Mouse (Mus musculus): ENCODE results near the gene 4931406P16Rik. TPM values are rescaled to one million over a fixed set of nuclear protein-coding genes. Genes with fewer than 3 reads are reported as not detected.

4931406P16Rik gene
- polyA plus RNA-seq, 1 experiment = 32.8 TPM

- no peak for DNase-seq
- Histone ChIP-seq H3K27ac (ENCODE audit: insufficient read depth, low read length) (peak overlapping the region; percentile 54), H3K27me3 (ENCODE audit: control insufficient read depth, insufficient read depth, low read length) (no peaks in the 10 kb centered on the region), H3K4me3 (replicated peaks; ENCODE audit: insufficient read depth, low read depth, low read length) (peak overlapping the region; percentile 97), H3K4me1 (ENCODE audit: control insufficient read depth, insufficient read depth, low read length) (peaks cover 27% of the 10 kb centered on the region)
- 7% methylated on average over 5 of the region's 5 CpGs for WGBS
- TF ChIP-seq CTCF (IDR thresholded peaks at IDR 0.05; ENCODE audit: borderline replicate concordance, insufficient read depth, low read depth, low read length) = no peak
Measured at GRCm38 (mm10) chr7:34229153-34229552, 84.2 kb downstream of the 4931406P16Rik start.

- no peak for TF ChIP-seq CTCF (IDR thresholded peaks at IDR 0.05; ENCODE audit: borderline replicate concordance, insufficient read depth, low read depth, low read length)
- TF ChIP-seq POLR2A (IDR thresholded peaks at IDR 0.05; ENCODE audit: borderline replicate concordance, insufficient read depth, low read length) = no peak
- no peaks in the 10 kb centered on the region for H3K27me3 ChIP-seq (ENCODE audit: control insufficient read depth, insufficient read depth, low read length)
- no peak overlapping the region for H3K27ac ChIP-seq (ENCODE audit: insufficient read depth, low read length)
- peaks cover 27% of the 10 kb centered on the region for H3K4me1 ChIP-seq (ENCODE audit: control insufficient read depth, insufficient read depth, low read length)
- peak overlapping the region; percentile 51 for H3K4me3 ChIP-seq (replicated peaks; ENCODE audit: insufficient read depth, low read depth, low read length)
- DNase-seq = peak in 1 of 2 experiments; percentile 63
- 10% methylated on average over 7 of the region's 9 CpGs for WGBS
Measured at GRCm38 (mm10) chr7:34228641-34229040, 84.7 kb downstream of the 4931406P16Rik start.

GRCm38 (mm10) chr7:34226846-34227245, 86.5 kb downstream of the 4931406P16Rik start:
- H3K4me1 ChIP-seq (ENCODE audit: control insufficient read depth, insufficient read depth, low read length) = peaks cover 30% of the 10 kb centered on the region
- H3K4me3 ChIP-seq (replicated peaks; ENCODE audit: insufficient read depth, low read depth, low read length) = no peak overlapping the region
- no peak for DNase-seq
- no peaks in the 10 kb centered on the region for H3K27me3 ChIP-seq (ENCODE audit: control insufficient read depth, insufficient read depth, low read length)
- 83% methylated on average over 12 of the region's 12 CpGs for WGBS
- TF ChIP-seq POLR2A (IDR thresholded peaks at IDR 0.05; ENCODE audit: borderline replicate concordance, insufficient read depth, low read length) (no peak), CTCF (IDR thresholded peaks at IDR 0.05; ENCODE audit: borderline replicate concordance, insufficient read depth, low read depth, low read length) (no peak)
- H3K27ac ChIP-seq (ENCODE audit: insufficient read depth, low read length) = no peak overlapping the region

DNA sequence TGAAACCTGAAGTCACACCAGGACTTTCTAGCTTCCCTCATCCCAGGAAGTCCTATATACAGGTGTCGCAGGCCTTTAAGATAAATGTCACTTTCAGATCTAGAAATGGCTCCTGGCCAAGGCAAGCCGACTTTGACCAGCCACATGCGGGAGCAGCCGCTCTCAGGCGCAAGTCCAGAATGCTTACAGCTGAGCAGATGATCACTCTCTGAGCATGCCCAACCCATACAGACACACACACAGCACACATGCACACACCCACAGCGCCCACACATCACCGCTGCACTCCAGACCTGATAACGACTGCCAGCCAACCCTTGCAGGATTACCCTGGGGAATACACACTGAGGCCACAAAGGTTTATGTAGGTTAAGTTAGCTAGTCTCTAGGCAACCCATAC, 87.3 kb downstream of the 4931406P16Rik start:
- Histone ChIP-seq H3K27me3 (ENCODE audit: control insufficient read depth, insufficient read depth, low read length) (no peaks in the 10 kb centered on the region), H3K27ac (ENCODE audit: insufficient read depth, low read length) (no peak overlapping the region), H3K4me3 (replicated peaks; ENCODE audit: insufficient read depth, low read depth, low read length) (no peak overlapping the region), H3K4me1 (ENCODE audit: control insufficient read depth, insufficient read depth, low read length) (peaks cover 31% of the 10 kb centered on the region)
- WGBS = 18% methylated on average over 8 of the region's 8 CpGs
- TF ChIP-seq CTCF (IDR thresholded peaks at IDR 0.05; ENCODE audit: borderline replicate concordance, insufficient read depth, low read depth, low read length) = no peak
- TF ChIP-seq POLR2A (IDR thresholded peaks at IDR 0.05; ENCODE audit: borderline replicate concordance, insufficient read depth, low read length) = no peak
- peak in 1 of 2 experiments; percentile 48 for DNase-seq

GRCm38 (mm10) chr7:34224308-34224707, 89.0 kb downstream of the 4931406P16Rik start:
- no peak for TF ChIP-seq POLR2A (IDR thresholded peaks at IDR 0.05; ENCODE audit: borderline replicate concordance, insufficient read depth, low read length)
- no peak for TF ChIP-seq CTCF (IDR thresholded peaks at IDR 0.05; ENCODE audit: borderline replicate concordance, insufficient read depth, low read depth, low read length)
- no peaks in the 10 kb centered on the region for H3K27me3 ChIP-seq (ENCODE audit: control insufficient read depth, insufficient read depth, low read length)
- no peak overlapping the region for H3K4me3 ChIP-seq (replicated peaks; ENCODE audit: insufficient read depth, low read depth, low read length)
- DNase-seq = peak in 1 of 2 experiments; percentile 30
- H3K27ac ChIP-seq (ENCODE audit: insufficient read depth, low read length) = no peak overlapping the region
- H3K4me1 ChIP-seq (ENCODE audit: control insufficient read depth, insufficient read depth, low read length) = peaks cover 31% of the 10 kb centered on the region
- 42% methylated on average over 6 of the region's 6 CpGs for WGBS

GRCm38 (mm10) chr7:34222340-34222739, 91.0 kb downstream of the 4931406P16Rik start:
- DNase-seq = no peak
- 92% methylated on average over 10 of the region's 10 CpGs for WGBS
- Histone ChIP-seq H3K4me1 (ENCODE audit: control insufficient read depth, insufficient read depth, low read length) (peaks cover 21% of the 10 kb centered on the region), H3K27ac (ENCODE audit: insufficient read depth, low read length) (no peak overlapping the region), H3K27me3 (ENCODE audit: control insufficient read depth, insufficient read depth, low read length) (no peaks in the 10 kb centered on the region), H3K4me3 (replicated peaks; ENCODE audit: insufficient read depth, low read depth, low read length) (no peak overlapping the region)
- no peak for TF ChIP-seq CTCF (IDR thresholded peaks at IDR 0.05; ENCODE audit: borderline replicate concordance, insufficient read depth, low read depth, low read length)
- no peak for TF ChIP-seq POLR2A (IDR thresholded peaks at IDR 0.05; ENCODE audit: borderline replicate concordance, insufficient read depth, low read length)

- TF ChIP-seq CTCF (IDR thresholded peaks at IDR 0.05; ENCODE audit: borderline replicate concordance, insufficient read depth, low read depth, low read length) (no peak), POLR2A (IDR thresholded peaks at IDR 0.05; ENCODE audit: borderline replicate concordance, insufficient read depth, low read length) (no peak)
- Histone ChIP-seq H3K27me3 (ENCODE audit: control insufficient read depth, insufficient read depth, low read length) (no peaks in the 10 kb centered on the region), H3K27ac (ENCODE audit: insufficient read depth, low read length) (no peak overlapping the region), H3K4me1 (ENCODE audit: control insufficient read depth, insufficient read depth, low read length) (peaks cover 16% of the 10 kb centered on the region), H3K4me3 (replicated peaks; ENCODE audit: insufficient read depth, low read depth, low read length) (no peak overlapping the region)
- DNase-seq = no peak
- WGBS = 56% methylated on average over 9 of the region's 9 CpGs
Measured at GRCm38 (mm10) chr7:34221594-34222250, 91.6 kb downstream of the 4931406P16Rik start.

DNA sequence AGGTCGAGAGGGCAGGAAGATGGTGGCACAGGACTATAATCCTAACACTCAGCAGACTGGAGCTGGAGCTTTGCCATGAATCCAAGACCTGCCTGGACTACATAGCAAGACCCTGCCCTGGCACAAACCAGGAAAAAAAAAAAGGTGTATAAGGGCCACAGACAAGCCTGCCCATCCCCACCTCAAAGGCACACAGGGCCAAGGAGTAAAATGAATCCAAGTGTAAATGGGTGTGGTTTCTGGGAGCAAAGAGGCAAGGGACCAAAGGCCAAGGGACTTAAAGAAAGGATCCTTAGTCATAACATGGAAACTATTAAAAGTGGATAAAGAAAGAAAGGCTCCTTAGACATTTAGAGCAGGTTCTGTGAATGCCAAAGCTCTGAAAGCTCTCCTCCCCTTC, 94.9 kb downstream of the 4931406P16Rik start:
- no peak for DNase-seq
- H3K27me3 ChIP-seq (ENCODE audit: control insufficient read depth, insufficient read depth, low read length) = no peaks in the 10 kb centered on the region
- no peak overlapping the region for H3K4me3 ChIP-seq (replicated peaks; ENCODE audit: insufficient read depth, low read depth, low read length)
- TF ChIP-seq POLR2A (IDR thresholded peaks at IDR 0.05; ENCODE audit: borderline replicate concordance, insufficient read depth, low read length) (no peak), CTCF (IDR thresholded peaks at IDR 0.05; ENCODE audit: borderline replicate concordance, insufficient read depth, low read depth, low read length) (no peak)
- peaks cover 4% of the 10 kb centered on the region for H3K4me1 ChIP-seq (ENCODE audit: control insufficient read depth, insufficient read depth, low read length)
- H3K27ac ChIP-seq (ENCODE audit: insufficient read depth, low read length) = no peak overlapping the region
- WGBS = 89% methylated on average over 1 of the region's 1 CpGs
